Mouse (Mus musculus) embryonic facial prominence, embryonic 11.5 days (tissue): ENCODE data around the gene Snupn. TPM values are rescaled to one million over a fixed set of nuclear protein-coding genes. Genes with fewer than 3 reads are reported as not detected.
"Not testable (repeated sequence)": the region's sequence is repeated elsewhere in the genome, so short reads cannot be mapped to it uniquely, and the experiment has no call there.

Experiments used
- ATAC-seq: fragments of 200-750 bp; cut with Nextera tagmentation; replicated peaks from 2 replicates; pipeline ENCODE4 v1.8.0; 2017; ENCODE audit warnings: low read depth; ENCODE audit not compliant: insufficient number of reproducible peaks, low FRiP score, low TSS enrichment
- DNase-seq: peaks from one replicate; pipeline ENCODE4 v3.0.0-alpha.2; 2015; ENCODE audit warnings: low spot score
- H3K27ac ChIP-seq: fragments of 300-500 bp; sonication (generic); replicated peaks from 2 replicates; pipeline ENCODE4 v1.5.1; 2014; ENCODE audit warnings: mild to moderate bottlenecking, low read depth, low read length, control low read depth
- H3K27me3 ChIP-seq: fragments of 300-500 bp; sonication (generic); 2 replicates; pipeline ENCODE4 v1.6.1; 2014; ENCODE audit warnings: mild to moderate bottlenecking, low read length, moderate library complexity, mixed read lengths; ENCODE audit not compliant: control insufficient read depth, insufficient read depth
- H3K36me3 ChIP-seq: fragments of 300-500 bp; sonication (generic); replicated peaks from 2 replicates; pipeline ENCODE4 v1.6.1; 2014; ENCODE audit warnings: low read depth, mild to moderate bottlenecking, low read length, moderate library complexity, mixed read lengths; ENCODE audit not compliant: control insufficient read depth, insufficient read depth
- H3K4me1 ChIP-seq: fragments of 300-500 bp; sonication (generic); 2 replicates; pipeline ENCODE4 v1.6.1; 2014; ENCODE audit warnings: low read length, mixed read lengths; ENCODE audit not compliant: control insufficient read depth, insufficient read depth
- H3K4me2 ChIP-seq: fragments of 300-500 bp; sonication (generic); 2 replicates; pipeline ENCODE4 v1.6.1; 2014; ENCODE audit warnings: low read depth, mild to moderate bottlenecking, control low read depth, low read length, moderate library complexity
- H3K4me3 ChIP-seq: fragments of 300-500 bp; sonication (generic); 2 replicates; pipeline ENCODE4 v1.5.1; 2014; ENCODE audit warnings: low read depth, low read length, control low read depth
- H3K9ac ChIP-seq: fragments of 300-500 bp; sonication (generic); replicated peaks from 2 replicates; pipeline ENCODE4 v1.6.1; 2014; ENCODE audit warnings: mild to moderate bottlenecking, control low read depth, low read length
- H3K9me3 ChIP-seq: fragments of 300-500 bp; sonication (generic); replicated peaks from 2 replicates; pipeline ENCODE4 v1.6.1; 2016; ENCODE audit warnings: mild to moderate bottlenecking, low read length, inconsistent platforms, mixed read lengths; ENCODE audit not compliant: control insufficient read depth
- WGBS: fragments of 180-500 bp; shearing (Covaris S2); extraction: QIAGEN DNeasy Blood & Tissue Kit; methylation state at CpG from one replicate; pipeline ENCODE4 v1.1.7; 2014; 5-methylcytosine and 5-hydroxymethylcytosine counted together
- polyA plus RNA-seq: library from polyadenylated mRNA; unstranded; fragments of >200 nt; fragmentation: Nextera tagmentation; extraction: Ambion mirVana; gene quantifications from 2 replicates; pipeline ENCODE4 v1.2.1, GENCODE M21; 2014

Gene Snupn
- polyA plus RNA-seq, 1 experiment from 2014 or later, result 27.2 TPM

GRCm38 (mm10) chr9:56937223-56938160, 13.2 kb upstream of the Snupn start, which contains the start of gene Imp3:
Gene Imp3 (plus strand): TSS chr9:56937475.
- DNase-seq (peak; percentile 99), ATAC-seq (peak; percentile 84)
- Histone ChIP-seq H3K9me3 (no peaks in the 10 kb centered on the region), H3K4me1 (no peaks in the 10 kb centered on the region), H3K4me3 (peak within 1 kb of the TSS; percentile 65), H3K27me3 (no peaks in the 10 kb centered on the region), H3K36me3 (no peaks in the 10 kb centered on the region), H3K4me2 (peak within 1 kb of the TSS; percentile 53), H3K9ac (peak within 1 kb of the TSS; percentile 68), H3K27ac (peak within 1 kb of the TSS; percentile 52)
- under 1% methylated on average over 73 of the region's 73 CpGs for WGBS

- H3K4me1 ChIP-seq, result no peaks in the 10 kb centered on the region
- no peaks in the 10 kb centered on the region for H3K27me3 ChIP-seq
- no peaks in the 10 kb centered on the region for H3K9me3 ChIP-seq
- peak; percentile 22 for DNase-seq
- H3K9ac ChIP-seq, result peak overlapping the region; percentile 68
- H3K27ac ChIP-seq, result no peak overlapping the region
- H3K4me3 ChIP-seq, result peak overlapping the region; percentile 65
- no peaks in the 10 kb centered on the region for H3K36me3 ChIP-seq
- ATAC-seq, result no peak
- peak overlapping the region; percentile 53 for H3K4me2 ChIP-seq
- WGBS, result under 1% methylated on average over 7 of the region's 7 CpGs
Observed at GRCm38 (mm10) chr9:56938374-56938773, 12.3 kb upstream of the Snupn start.

- not testable (repeated sequence) for H3K27ac ChIP-seq, H3K27me3 ChIP-seq, H3K4me1 ChIP-seq, H3K9ac ChIP-seq, ATAC-seq, H3K4me2 ChIP-seq, H3K36me3 ChIP-seq, H3K4me3 ChIP-seq, H3K9me3 ChIP-seq
- 27% methylated on average over 3 of the region's 3 CpGs for WGBS
- DNase-seq, result peak; percentile 67
Observed at GRCm38 (mm10) chr9:56947481-56947880, 3.2 kb upstream of the Snupn start.

GRCm38 (mm10) chr9:56948699-56949098, 2.0 kb upstream of the Snupn start:
- H3K4me2 ChIP-seq, DNase-seq, H3K27ac ChIP-seq, H3K36me3 ChIP-seq, ATAC-seq, H3K4me1 ChIP-seq, H3K9me3 ChIP-seq, H3K9ac ChIP-seq, H3K4me3 ChIP-seq, H3K27me3 ChIP-seq: not testable (repeated sequence)
- WGBS, result 88% methylated on average over 5 of the region's 5 CpGs

- Histone ChIP-seq H3K4me2 (peak overlapping the region; percentile 46), H3K9me3 (no peaks in the 10 kb centered on the region), H3K9ac (peak overlapping the region; percentile 28), H3K27me3 (no peaks in the 10 kb centered on the region), H3K36me3 (no peaks in the 10 kb centered on the region), H3K4me3 (peak overlapping the region; percentile 30), H3K4me1 (no peaks in the 10 kb centered on the region), H3K27ac (no peak overlapping the region)
- no peak for ATAC-seq
- WGBS, result 28% methylated on average over 13 of the region's 13 CpGs
- peak; percentile 57 for DNase-seq
Observed at GRCm38 (mm10) chr9:56949767-56950166, 911 bp upstream of the Snupn start.

- 91% methylated on average over 1 of the region's 1 CpGs for WGBS
- H3K4me3 ChIP-seq, result no peak overlapping the region
- no peaks in the 10 kb centered on the region for H3K27me3 ChIP-seq
- no peak overlapping the region for H3K9ac ChIP-seq
- H3K36me3 ChIP-seq, result no peaks in the 10 kb centered on the region
- ATAC-seq, result no peak
- H3K27ac ChIP-seq, result no peak overlapping the region
- H3K4me1 ChIP-seq, result no peaks in the 10 kb centered on the region
- H3K4me2 ChIP-seq, result no peak overlapping the region
- no peaks in the 10 kb centered on the region for H3K9me3 ChIP-seq
- DNase-seq, result no peak
Observed at GRCm38 (mm10) chr9:56953562-56953961, 2.9 kb downstream of the Snupn start.

- WGBS, result 75% methylated on average over 7 of the region's 7 CpGs
- no peaks in the 10 kb centered on the region for H3K36me3 ChIP-seq
- DNase-seq, result no peak
- H3K9me3 ChIP-seq, result no peaks in the 10 kb centered on the region
- H3K9ac ChIP-seq, result no peak overlapping the region
- H3K4me2 ChIP-seq, result no peak overlapping the region
- no peak overlapping the region for H3K27ac ChIP-seq
- H3K4me3 ChIP-seq, result no peak overlapping the region
- no peaks in the 10 kb centered on the region for H3K27me3 ChIP-seq
- no peaks in the 10 kb centered on the region for H3K4me1 ChIP-seq
- ATAC-seq, result no peak
Observed at GRCm38 (mm10) chr9:56956966-56957675, 6.4 kb downstream of the Snupn start.

GRCm38 (mm10) chr9:56958689-56959088, 8.0 kb downstream of the Snupn start:
- Histone ChIP-seq H3K4me3 (no peak overlapping the region), H3K4me1 (no peaks in the 10 kb centered on the region), H3K9me3 (no peaks in the 10 kb centered on the region), H3K4me2 (no peak overlapping the region), H3K9ac (no peak overlapping the region), H3K36me3 (no peaks in the 10 kb centered on the region), H3K27me3 (no peaks in the 10 kb centered on the region), H3K27ac (no peak overlapping the region)
- DNase-seq (no peak), ATAC-seq (no peak)
- 88% methylated on average over 2 of the region's 2 CpGs for WGBS
